Mouse (Mus musculus): ENCODE data around the gene Cdan1.

Cdan1 gene

GRCm38 (mm10) chr2:120849449-120850423 lies at the start of gene Cdan1:
Gene Cdan1 (minus strand): TSS chr2:120850128.
- peak; percentile 31 for DNase-seq (ENCODE audit: low read depth)

DNA sequence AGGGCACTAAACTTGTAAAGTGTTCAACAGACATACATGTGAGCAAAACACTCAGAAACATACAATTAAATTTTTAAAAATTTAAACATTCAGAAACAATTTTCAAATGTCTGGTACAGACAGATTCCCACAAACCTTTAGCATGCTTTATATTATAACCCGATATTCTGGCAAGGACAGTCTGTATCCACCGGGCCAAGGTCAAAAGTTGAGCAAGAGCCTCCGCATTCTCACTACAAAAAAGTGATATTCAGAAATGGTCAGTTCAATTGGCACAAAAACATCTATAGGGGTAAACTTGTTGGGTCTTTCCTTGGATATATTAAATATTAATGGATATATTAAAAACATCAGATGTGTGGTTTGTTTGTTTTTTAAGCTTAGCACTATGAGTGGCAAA lies 46.4 kb upstream of the Cdan1 start:
- no peak for DNase-seq (ENCODE audit: low read depth)

- DNase-seq (ENCODE audit: low read depth) = no peak
Measured at GRCm38 (mm10) chr2:120887601-120888000, 37.7 kb upstream of the Cdan1 start.

- DNase-seq (ENCODE audit: low read depth) = no peak
Measured at GRCm38 (mm10) chr2:120873192-120873591, 23.3 kb upstream of the Cdan1 start.

DNA sequence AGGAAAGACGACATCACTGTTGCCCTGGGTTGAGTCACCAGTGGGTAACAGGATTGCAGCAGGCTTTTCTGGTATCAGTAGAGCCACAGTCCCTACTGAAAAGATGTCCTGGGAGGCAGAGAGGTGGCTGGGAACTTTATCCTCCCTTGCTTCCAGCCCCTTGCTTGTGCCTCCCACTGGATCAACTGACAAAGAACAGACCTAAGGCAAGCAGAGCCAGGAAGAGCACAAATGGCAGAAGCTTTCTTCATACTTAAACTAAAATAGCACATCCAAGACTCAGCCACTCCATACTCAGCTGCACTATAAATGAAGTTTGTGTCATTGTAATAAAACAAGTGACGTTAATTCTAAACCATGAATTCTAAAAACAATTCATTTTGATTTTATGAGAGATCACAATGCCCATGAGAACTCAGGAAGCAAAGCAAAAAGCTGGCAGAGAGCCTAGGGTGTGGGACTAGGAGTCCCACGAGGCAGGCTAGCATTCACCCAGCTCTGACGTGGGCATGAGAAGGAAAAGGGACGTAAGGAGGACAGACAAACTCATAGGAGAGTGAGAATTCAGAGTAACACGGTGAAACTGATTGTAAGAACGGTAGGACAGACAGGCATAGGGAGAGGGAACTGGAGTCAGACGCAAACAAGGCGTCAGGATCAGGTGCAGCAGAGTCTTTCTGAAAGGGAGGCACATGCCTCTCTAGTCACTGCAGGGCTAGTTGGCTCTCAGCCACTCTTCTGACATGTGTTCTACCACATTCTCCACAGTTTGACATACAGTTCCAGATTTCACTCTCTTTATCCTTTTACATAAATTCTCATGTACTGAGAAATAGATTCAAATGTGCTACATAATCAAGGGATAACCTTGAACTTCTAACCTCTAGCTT lies 21.8 kb upstream of the Cdan1 start:
- no peak for DNase-seq (ENCODE audit: low read depth)

GRCm38 (mm10) chr2:120867336-120867735 lies 17.4 kb upstream of the Cdan1 start:
- DNase-seq (ENCODE audit: low read depth) = no peak

DNA sequence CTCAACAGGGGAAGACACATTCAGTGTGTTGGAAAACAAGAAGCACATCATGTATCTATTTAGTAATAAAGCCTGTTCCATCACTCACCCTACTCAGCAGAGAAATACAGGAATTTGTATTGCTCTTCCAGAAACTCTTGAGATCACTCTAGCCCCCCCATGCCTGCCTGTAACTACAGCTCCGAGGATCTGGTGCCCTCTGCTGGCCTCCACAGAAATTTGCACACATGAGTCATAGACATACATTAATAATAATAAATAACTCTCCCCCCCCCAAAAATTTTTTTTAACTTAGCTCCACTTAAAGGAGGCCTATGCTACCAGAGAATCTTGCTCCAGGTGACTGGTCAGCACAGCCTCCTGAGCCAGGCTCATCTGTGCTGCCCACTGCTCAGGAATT lies 16.6 kb upstream of the Cdan1 start:
- DNase-seq (ENCODE audit: low read depth) = peak; percentile 46

GRCm38 (mm10) chr2:120863389-120863788 lies 13.5 kb upstream of the Cdan1 start:
- DNase-seq (ENCODE audit: low read depth) = no peak

GRCm38 (mm10) chr2:120860699-120861098 lies 10.8 kb upstream of the Cdan1 start:
- no peak for DNase-seq (ENCODE audit: low read depth)

GRCm38 (mm10) chr2:120858131-120858530 lies 8.2 kb upstream of the Cdan1 start:
- no peak for DNase-seq (ENCODE audit: low read depth)

DNA sequence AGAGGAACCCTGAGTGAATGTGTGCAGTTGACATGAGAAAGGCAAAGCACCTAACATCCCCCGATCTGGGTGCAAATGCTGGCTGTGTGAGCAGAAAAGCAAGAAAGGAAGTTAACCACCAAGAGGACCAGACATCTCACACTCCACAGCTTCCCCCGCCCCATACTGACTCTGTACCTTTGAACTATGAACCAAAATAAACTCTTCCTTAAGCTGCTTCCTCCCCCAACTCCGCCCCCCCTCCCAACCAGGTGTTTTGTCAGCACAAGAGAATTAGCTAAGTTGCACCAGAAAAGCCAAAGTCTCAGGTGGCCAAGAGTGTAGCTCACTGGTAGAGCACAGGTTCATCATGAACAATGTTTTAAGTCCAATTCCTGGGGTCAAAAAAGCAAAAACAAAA lies 3.2 kb upstream of the Cdan1 start:
- no peak for DNase-seq (ENCODE audit: low read depth)

DNA sequence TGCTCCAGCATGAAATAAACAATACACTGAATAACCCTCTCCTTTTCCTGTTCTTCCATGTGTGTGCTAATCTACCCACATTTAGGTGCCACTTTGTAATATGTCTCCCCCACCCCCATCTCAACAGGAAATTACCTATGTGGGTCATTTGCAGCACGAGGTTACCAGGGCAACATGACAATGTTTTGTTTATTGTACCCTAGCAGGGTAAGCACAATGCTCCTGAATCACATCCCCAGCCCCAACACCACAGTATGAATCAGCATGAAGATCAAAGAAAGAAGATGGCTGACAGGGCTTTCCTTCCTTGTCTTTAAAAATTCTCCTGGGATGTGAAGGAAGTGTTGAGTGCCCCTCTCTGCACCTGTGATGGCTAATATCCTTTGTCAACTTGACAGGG lies 2.7 kb upstream of the Cdan1 start:
- no peak for DNase-seq (ENCODE audit: low read depth)

DNA sequence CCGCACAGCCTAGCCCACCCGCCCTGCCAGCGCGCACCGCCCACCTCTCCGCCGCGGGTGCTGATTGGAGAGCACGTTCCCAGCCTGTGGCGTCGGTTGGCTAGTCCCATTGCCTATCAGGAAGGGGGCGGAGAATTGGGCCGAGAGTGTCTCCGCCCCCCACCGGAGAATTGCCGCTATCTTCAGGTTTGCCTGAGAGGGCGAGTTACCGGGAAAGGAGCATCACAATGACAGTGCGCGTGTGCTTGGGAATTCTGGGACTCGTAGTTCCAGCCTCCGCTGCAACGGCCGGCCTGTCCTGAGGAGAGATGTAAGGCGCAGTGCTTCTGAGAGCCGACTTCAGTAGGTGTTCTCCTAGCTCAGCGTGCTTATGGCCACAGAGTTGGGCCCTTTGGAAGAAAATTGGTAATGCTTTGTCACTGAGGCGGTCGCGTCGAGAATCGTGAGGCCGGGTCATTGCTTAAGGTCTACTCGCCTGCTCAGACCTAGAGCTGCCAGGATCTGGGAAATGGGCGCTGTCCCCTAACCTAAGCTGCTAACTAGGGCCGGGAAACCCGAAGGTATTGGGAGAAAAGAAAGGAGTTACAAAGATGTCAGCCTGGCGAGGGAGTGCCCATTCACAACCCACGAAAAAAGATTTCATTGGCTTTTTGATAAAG lies 625 bp upstream of the Cdan1 start, which contains the start of gene Ttbk2:
Gene Ttbk2 (minus strand): TSS at position 181 of the 659 bp plus-strand sequence.
- DNase-seq (ENCODE audit: low read depth) = peak; percentile 96

DNA sequence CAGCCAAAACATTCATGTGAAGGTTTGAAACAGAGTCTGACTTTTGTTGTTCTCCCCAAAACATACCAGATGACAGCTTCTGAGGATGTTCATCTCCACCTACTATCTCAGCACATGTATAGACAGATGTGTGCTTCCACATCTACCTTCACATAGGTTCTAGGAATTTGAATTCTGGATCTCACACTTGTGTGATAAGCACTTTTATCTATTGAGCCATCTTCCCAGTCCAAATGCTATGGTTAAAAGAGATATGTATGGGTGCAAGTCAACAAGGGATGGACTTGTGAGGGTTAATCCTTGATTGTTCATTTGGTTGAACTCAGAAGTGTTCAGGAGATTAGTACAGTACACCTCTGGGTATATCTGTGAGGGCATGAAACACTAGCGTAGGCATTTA lies 4.6 kb downstream of the Cdan1 start:
- DNase-seq (ENCODE audit: low read depth) = peak; percentile 56

GRCm38 (mm10) chr2:120843990-120844389 lies 5.9 kb downstream of the Cdan1 start:
- no peak for DNase-seq (ENCODE audit: low read depth)

- DNase-seq (ENCODE audit: low read depth) = no peak
Measured at GRCm38 (mm10) chr2:120841211-120841610, 8.7 kb downstream of the Cdan1 start.

GRCm38 (mm10) chr2:120835167-120835566 lies 14.8 kb downstream of the Cdan1 start:
- DNase-seq (ENCODE audit: low read depth) = no peak

GRCm38 (mm10) chr2:120826936-120827638 lies 22.8 kb downstream of the Cdan1 start:
- peak; percentile 20 for DNase-seq (ENCODE audit: low read depth)

DNA sequence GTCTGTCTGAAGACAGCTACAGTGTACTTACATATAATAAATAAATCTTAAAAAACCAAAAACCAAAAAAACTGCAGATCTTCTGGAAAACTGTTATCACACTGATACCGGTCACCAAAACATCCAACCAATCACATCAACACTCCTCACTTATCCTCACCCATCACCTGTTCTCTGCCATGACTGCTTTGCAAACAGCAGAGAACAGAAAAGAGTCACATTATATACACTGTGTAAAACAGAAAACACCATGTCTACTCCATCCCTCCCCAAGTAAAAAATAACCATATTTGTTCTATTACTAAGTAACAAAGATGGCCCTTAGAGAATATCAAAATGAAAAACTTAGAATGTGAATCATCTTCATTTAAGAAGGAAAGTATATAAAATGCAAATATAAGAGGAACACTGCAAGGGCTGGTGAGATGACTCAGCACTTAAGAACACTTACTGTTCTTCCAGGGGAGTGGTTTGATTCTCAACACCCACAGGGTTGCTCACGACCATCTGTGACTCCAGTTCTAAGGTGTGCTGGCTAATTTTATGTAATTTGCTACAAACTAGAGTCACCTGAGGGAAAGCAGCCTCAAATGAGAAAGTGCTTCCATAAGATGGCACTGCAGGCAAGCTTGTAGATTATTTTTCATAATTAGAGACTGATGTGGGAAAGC lies 79.5 kb downstream of the Cdan1 start:
- peak; percentile 5 for DNase-seq (ENCODE audit: low read depth)

DNA sequence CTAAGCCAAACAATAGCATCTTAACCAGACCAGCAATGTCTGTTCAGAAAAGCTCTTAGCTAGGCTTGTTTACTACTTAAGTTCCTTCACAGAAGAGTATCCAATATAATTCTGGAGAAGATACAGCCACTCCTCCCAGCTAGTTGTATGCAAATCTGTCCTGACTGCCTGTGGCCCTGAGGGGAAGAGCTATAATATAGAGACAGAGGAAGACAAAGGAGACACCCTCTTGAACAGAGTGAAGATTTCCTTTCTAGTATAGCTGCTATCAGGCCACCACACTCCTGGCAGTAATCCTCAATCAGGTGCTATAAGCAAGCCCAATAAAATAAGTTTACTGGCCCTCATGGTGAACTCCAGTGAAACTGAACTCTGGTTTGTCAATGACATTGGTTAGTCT lies 88.0 kb downstream of the Cdan1 start:
- DNase-seq (ENCODE audit: low read depth) = no peak

DNA sequence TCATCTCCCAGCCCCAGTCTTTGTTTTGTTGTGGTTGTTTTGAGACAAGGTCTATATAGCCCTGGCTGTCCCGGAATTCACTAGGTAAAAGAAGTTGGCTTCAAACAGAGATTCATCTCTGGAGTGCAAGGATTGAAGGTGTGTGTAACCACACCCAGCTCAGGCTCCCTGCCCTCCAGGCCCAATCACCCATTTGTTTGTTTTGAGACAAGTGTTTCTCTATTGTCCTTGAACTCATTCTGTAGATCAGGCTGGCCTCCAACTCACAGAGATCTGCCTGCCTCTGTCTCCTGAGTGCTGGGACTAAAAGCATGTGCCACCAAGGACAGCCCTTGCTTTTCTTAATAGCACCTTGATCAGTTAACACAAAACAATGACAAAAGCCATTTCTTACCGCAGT lies 101.9 kb downstream of the Cdan1 start:
- no peak for DNase-seq (ENCODE audit: low read depth)

Measured in c-Kit-positive CD71-positive TER-119-negative erythroid progenitor cells, embryonic 14.5 days (primary cell).